Mouse (Mus musculus) erythroblast, embryonic 14.5 days (primary cell): Measurements from ENCODE around the gene Sorbs1.

ENCODE experiments used
- GATA1 ChIP-seq: IDR thresholded peaks from 2 replicates; pipeline ENCODE4 v1.6.1; 2012; ENCODE audit warnings: low read length, inconsistent platforms, mixed read lengths
- TAL1 ChIP-seq: IDR thresholded peaks from 3 replicates; pipeline ENCODE4 v1.6.1; 2012; ENCODE audit warnings: low read length, inconsistent platforms, mixed read lengths

- TF ChIP-seq GATA1, result no peak
- TF ChIP-seq TAL1, result no peak
Observed at GRCm38 (mm10) chr19:40268493-40268892, 245.1 kb downstream of the Sorbs1 start.
